Mouse (Mus musculus) lung, postnatal 0 days (tissue): Measurements from ENCODE around the gene Map3k12.

Experiments
- CTCF ChIP-seq: IDR thresholded peaks from 2 replicates; pipeline ENCODE4 v1.5.1; 2016; ENCODE audit warnings: antibody characterized with exemption, mild to moderate bottlenecking
- EP300 ChIP-seq: IDR thresholded peaks from 2 replicates; pipeline ENCODE4 v1.6.1; 2016; ENCODE audit warnings: antibody characterized with exemption, mild to moderate bottlenecking, control low read depth

DNA sequence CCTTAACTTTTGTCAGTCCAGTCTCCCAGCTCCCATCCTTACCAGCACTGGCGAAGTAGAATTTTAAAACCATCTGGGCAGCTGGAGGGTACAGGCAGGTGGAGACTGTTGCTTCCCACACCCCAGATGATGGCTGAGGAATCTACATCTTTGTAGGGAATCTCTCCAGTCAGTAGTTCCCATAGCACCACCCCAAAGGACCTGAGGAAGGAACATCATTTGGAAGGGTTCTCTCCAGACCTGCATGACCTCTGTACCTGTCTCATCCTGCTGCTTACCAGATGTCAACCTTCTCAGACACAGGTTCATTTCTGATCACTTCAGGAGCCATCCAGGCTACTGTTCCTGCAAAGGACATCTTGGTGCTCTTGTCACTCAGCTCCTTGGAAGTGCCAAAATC lies 13.4 kb downstream of the Map3k12 start, which contains the start of gene Gm10337:
- no peak for TF ChIP-seq CTCF
- no peak for TF ChIP-seq EP300
